Mouse (Mus musculus) 416B (cell line): ENCODE measurements around the gene Gm28778.
"Not testable (repeated sequence)": the region's sequence is repeated elsewhere in the genome, so short reads cannot be mapped to it uniquely, and the experiment has no call there.

Experiments used
- DNase-seq: peaks from one replicate; pipeline ENCODE4 v3.0.0; 2011; ENCODE audit warnings: low read depth

The Gm28778 gene

GRCm38 (mm10) chr1:53296581-53297383 lies at the start of gene Gm28778, which contains the start of the genes Pms1 and Ormdl1:
TSS of gene Gm28778 (plus strand) at chr1:53297111.
TSS of gene Pms1 (minus strand) at chr1:53297018.
TSS of gene Ormdl1 (plus strand) at chr1:53297095.
- DNase-seq = peak; percentile 96

- not testable (repeated sequence) for DNase-seq
Measured at GRCm38 (mm10) chr1:53264958-53265612, 31.8 kb upstream of the Gm28778 start.

GRCm38 (mm10) chr1:53269901-53270300 lies 27.0 kb upstream of the Gm28778 start:
- no peak for DNase-seq

GRCm38 (mm10) chr1:53272646-53273045 lies 24.3 kb upstream of the Gm28778 start:
- DNase-seq = peak; percentile 60

- DNase-seq = no peak
Measured at GRCm38 (mm10) chr1:53291197-53291596, 5.7 kb upstream of the Gm28778 start.

GRCm38 (mm10) chr1:53300506-53300905 lies 3.6 kb downstream of the Gm28778 start:
- DNase-seq = no peak

- peak; percentile 87 for DNase-seq
Measured at GRCm38 (mm10) chr1:53312989-53313967, 16.4 kb downstream of the Gm28778 start, which contains the start of gene Osgepl1. TSS of gene Osgepl1 (plus strand) at chr1:53313624.

- DNase-seq = no peak
Measured at GRCm38 (mm10) chr1:53321662-53322344, 24.9 kb downstream of the Gm28778 start.

GRCm38 (mm10) chr1:53323254-53323653 lies 26.3 kb downstream of the Gm28778 start:
- DNase-seq = no peak

- DNase-seq = no peak
Measured at GRCm38 (mm10) chr1:53324277-53324676, 27.4 kb downstream of the Gm28778 start.

- DNase-seq = no peak
Measured at GRCm38 (mm10) chr1:53324827-53325494, 28.1 kb downstream of the Gm28778 start.

- peak; percentile 29 for DNase-seq
Measured at GRCm38 (mm10) chr1:53333527-53333926, 36.6 kb downstream of the Gm28778 start.

GRCm38 (mm10) chr1:53335465-53335864 lies 38.6 kb downstream of the Gm28778 start:
- DNase-seq = no peak

- not testable (repeated sequence) for DNase-seq
Measured at GRCm38 (mm10) chr1:53337403-53337802, 40.5 kb downstream of the Gm28778 start.

GRCm38 (mm10) chr1:53341071-53341470 lies 44.2 kb downstream of the Gm28778 start:
- DNase-seq = peak; percentile 78

- peak; percentile 98 for DNase-seq
Measured at GRCm38 (mm10) chr1:53352327-53353261, 55.7 kb downstream of the Gm28778 start, which contains the start of the genes Asdurf, Gm28551 and Asnsd1. TSS of gene Asdurf (minus strand) at chr1:53352619. TSS of gene Gm28551 (minus strand) at chr1:53352667. TSS of gene Asnsd1 (minus strand) at chr1:53352752.

- DNase-seq = no peak
Measured at GRCm38 (mm10) chr1:53358988-53359387, 62.1 kb downstream of the Gm28778 start.
